Mouse (Mus musculus) Patski (cell line): ENCODE data around the gene Foxo6. TPM values are rescaled to one million over a fixed set of nuclear protein-coding genes. Genes with fewer than 3 reads are reported as not detected.

Source experiments
- ATAC-seq: fragments of 100-300 bp; one replicate; pipeline ENCODE4 v1.8.0; 2021
- CTCF ChIA-PET: fragments of 350-600 bp; sonication (Branson Sonifier 250); formaldehyde crosslinking; loops from one replicate; lab custom pipeline; 2022; ENCODE audit warnings: inconsistent platforms; lab: Charles Lee
- POLR2A ChIA-PET: fragments of 350-600 bp; sonication (Branson Sonifier 250); formaldehyde crosslinking; loops from one replicate; lab custom pipeline; 2022; ENCODE audit warnings: antibody characterized with exemption, inconsistent platforms; lab: Charles Lee
- DNase-seq: peaks from one replicate; pipeline ENCODE4 v3.0.0-alpha.2; 2011; ENCODE audit warnings: low read depth, low spot score
- H3K27me3 ChIP-seq: fragments of 371-371 bp; one replicate; pipeline ENCODE4 v1.5.1; 2021
- CTCF ChIP-seq: fragments of 100-300 bp; IDR thresholded peaks from one replicate; pipeline ENCODE4 v1.5.1; 2021
- in situ Hi-C: fragments of 300-500 bp; cut with MboI; formaldehyde crosslinking; loops from 3 replicates; pipeline ENCODE4 v1.11.1; 2018; ENCODE audit warnings: low pct_unique_long_range_greater_than_20kb, mixed read lengths
- polyA plus RNA-seq: library from polyadenylated mRNA; unstranded; gene quantifications from one replicate; pipeline ENCODE4 v1.2.3, GENCODE M21; 2021

Gene Foxo6
- polyA plus RNA-seq, 1 experiment from 2014 or later: 0.81 TPM

- DNase-seq: no peak
- POLR2A ChIA-PET: no interaction called here
- CTCF ChIA-PET: interaction anchor here (1.0 kb wide), 1 partner anchor 25 kb away, joined by 4 read pairs; the partner anchor contains the start of gene Foxo6
- in situ Hi-C loops: no loop called here
- H3K27me3 ChIP-seq: no peaks in the 10 kb centered on the region
- ATAC-seq: no peak
- TF ChIP-seq CTCF: no peak
Measured at GRCm38 (mm10) chr4:120262206-120262605, 24.9 kb downstream of the Foxo6 start.

- in situ Hi-C loops: no loop called here
- H3K27me3 ChIP-seq: no peaks in the 10 kb centered on the region
- POLR2A ChIA-PET: no interaction called here
- ATAC-seq: no peak
- no peak for TF ChIP-seq CTCF
- DNase-seq: no peak
- CTCF ChIA-PET: interaction anchor here (0.7 kb wide), 1 partner anchor 10 kb away, joined by 3 read pairs; no protein-coding TSS in a partner anchor
Measured at GRCm38 (mm10) chr4:120259356-120260181, 27.6 kb downstream of the Foxo6 start.

- CTCF ChIA-PET: interaction anchor here (0.7 to 1.2 kb wide), 3 partner anchors 8 to 23 kb away, joined by 3 read pairs; no protein-coding TSS in a partner anchor
- no peak for TF ChIP-seq CTCF
- DNase-seq (peak; percentile 51), ATAC-seq (peak; percentile 60)
- in situ Hi-C loops: no loop called here
- POLR2A ChIA-PET: interaction anchor here (1.3 kb wide), 1 partner anchor 27 kb away, joined by 3 read pairs; no protein-coding TSS in a partner anchor
- H3K27me3 ChIP-seq: no peaks in the 10 kb centered on the region
Measured at GRCm38 (mm10) chr4:120248800-120249261, 38.3 kb downstream of the Foxo6 start.

- no peak for DNase-seq
- ATAC-seq: no peak
- H3K27me3 ChIP-seq: no peaks in the 10 kb centered on the region
- ChIA-PET CTCF (interaction anchor here (2.3 kb wide), 1 partner anchor 134 kb away, joined by 7 read pairs; no protein-coding TSS in a partner anchor), POLR2A (no interaction called here)
- in situ Hi-C loops: no loop called here
- no peak for TF ChIP-seq CTCF
Measured at GRCm38 (mm10) chr4:120247412-120247811, 39.7 kb downstream of the Foxo6 start.

GRCm38 (mm10) chr4:120246086-120246485, 41.1 kb downstream of the Foxo6 start:
- in situ Hi-C loops: no loop called here
- peaks cover 4% of the 10 kb centered on the region for H3K27me3 ChIP-seq
- DNase-seq (peak; percentile 22), ATAC-seq (no peak)
- POLR2A ChIA-PET: no interaction called here
- TF ChIP-seq CTCF: no peak
- CTCF ChIA-PET: interaction anchor here (0.9 to 2.3 kb wide), 2 partner anchors 25 to 135 kb away, joined by 3 to 7 read pairs; no protein-coding TSS in a partner anchor

- H3K27me3 ChIP-seq: peaks cover 4% of the 10 kb centered on the region
- TF ChIP-seq CTCF: no peak
- ATAC-seq: no peak
- ChIA-PET POLR2A (interaction anchor here (0.6 kb wide), 1 partner anchor 221 kb away, joined by 3 read pairs; no protein-coding TSS in a partner anchor), CTCF (no interaction called here)
- in situ Hi-C loops: no loop called here
- DNase-seq: no peak
Measured at GRCm38 (mm10) chr4:120242783-120243262, 44.3 kb downstream of the Foxo6 start.

- POLR2A ChIA-PET: no interaction called here
- ATAC-seq: no peak
- CTCF ChIA-PET: interaction anchor here (0.8 to 1.4 kb wide), 3 partner anchors 8 to 42 kb away, joined by 3 to 5 read pairs (median 4); no protein-coding TSS in a partner anchor
- TF ChIP-seq CTCF: no peak
- in situ Hi-C loops: no loop called here
- DNase-seq: no peak
- H3K27me3 ChIP-seq: peaks cover 4% of the 10 kb centered on the region
Measured at GRCm38 (mm10) chr4:120241106-120241505, 46.0 kb downstream of the Foxo6 start.

GRCm38 (mm10) chr4:120239419-120239818, 47.7 kb downstream of the Foxo6 start:
- CTCF ChIA-PET: interaction anchor here (1.4 kb wide), 1 partner anchor 9 kb away, joined by 5 read pairs; no protein-coding TSS in a partner anchor
- peaks cover 4% of the 10 kb centered on the region for H3K27me3 ChIP-seq
- ATAC-seq: no peak
- no peak for TF ChIP-seq CTCF
- POLR2A ChIA-PET: no interaction called here
- in situ Hi-C loops: no loop called here
- no peak for DNase-seq

- H3K27me3 ChIP-seq: no peaks in the 10 kb centered on the region
- in situ Hi-C loops: loop anchor here (5.0 kb wide), 1 partner anchor 54 kb away; the partner anchor contains the start of gene Foxo6
- ChIA-PET CTCF (no interaction called here), POLR2A (interaction anchor here (1.6 kb wide), 1 partner anchor 18 kb away, joined by 4 read pairs; no protein-coding TSS in a partner anchor)
- DNase-seq (no peak), ATAC-seq (no peak)
- TF ChIP-seq CTCF: no peak
Measured at GRCm38 (mm10) chr4:120233243-120233642, 53.9 kb downstream of the Foxo6 start.

GRCm38 (mm10) chr4:120232541-120232940, 54.6 kb downstream of the Foxo6 start:
- no peaks in the 10 kb centered on the region for H3K27me3 ChIP-seq
- POLR2A ChIA-PET: interaction anchor here (1.6 kb wide), 1 partner anchor 19 kb away, joined by 4 read pairs; no protein-coding TSS in a partner anchor
- no peak for ATAC-seq
- in situ Hi-C loops: loop anchor here (5.0 kb wide), 1 partner anchor 55 kb away; the partner anchor contains the start of gene Foxo6
- CTCF ChIA-PET: no interaction called here
- TF ChIP-seq CTCF: no peak
- no peak for DNase-seq
